Mouse (Mus musculus) ovary, postnatal 14 days (tissue): ENCODE measurements around the gene Car3.

Source experiments
- DNase-seq: peaks from one replicate; pipeline ENCODE4 v3.0.0; 2022; ENCODE audit warnings: low spot score

Gene Car3

DNA sequence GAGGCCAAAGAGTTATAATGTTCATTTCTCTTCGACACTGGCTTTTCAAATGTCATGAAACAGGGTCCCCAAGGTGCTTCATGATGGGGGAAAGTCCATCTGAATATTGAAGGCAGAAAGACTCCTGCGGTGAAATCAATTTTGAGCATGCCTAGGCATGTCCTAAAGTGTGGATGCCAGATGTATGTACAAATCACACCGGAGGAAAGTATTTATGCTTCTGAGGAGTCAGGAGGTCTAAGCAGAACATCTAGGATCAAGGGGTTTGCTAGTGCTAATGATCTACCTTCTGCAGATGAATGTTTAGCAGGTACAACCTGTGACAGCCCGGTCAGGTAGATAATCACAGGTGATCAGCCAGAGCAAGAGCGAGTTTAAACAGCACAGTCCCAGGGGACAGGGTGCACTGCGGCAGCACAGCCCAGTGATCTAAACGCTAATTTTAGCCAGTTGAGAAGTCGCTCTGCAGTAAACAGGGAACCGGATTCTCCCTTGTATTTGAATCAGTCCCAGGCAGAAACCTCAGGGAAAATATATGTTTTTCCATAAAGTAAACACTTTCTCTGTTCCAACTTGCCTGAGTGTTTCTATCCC lies 13.1 kb downstream of the Car3 start:
- no peak for DNase-seq

- no peak for DNase-seq
Measured at GRCm38 (mm10) chr3:14877251-14877909, 14.1 kb downstream of the Car3 start.

GRCm38 (mm10) chr3:14878749-14879223 lies 15.5 kb downstream of the Car3 start:
- no peak for DNase-seq

- no peak for DNase-seq
Measured at GRCm38 (mm10) chr3:14879293-14879692, 16.0 kb downstream of the Car3 start.

DNA sequence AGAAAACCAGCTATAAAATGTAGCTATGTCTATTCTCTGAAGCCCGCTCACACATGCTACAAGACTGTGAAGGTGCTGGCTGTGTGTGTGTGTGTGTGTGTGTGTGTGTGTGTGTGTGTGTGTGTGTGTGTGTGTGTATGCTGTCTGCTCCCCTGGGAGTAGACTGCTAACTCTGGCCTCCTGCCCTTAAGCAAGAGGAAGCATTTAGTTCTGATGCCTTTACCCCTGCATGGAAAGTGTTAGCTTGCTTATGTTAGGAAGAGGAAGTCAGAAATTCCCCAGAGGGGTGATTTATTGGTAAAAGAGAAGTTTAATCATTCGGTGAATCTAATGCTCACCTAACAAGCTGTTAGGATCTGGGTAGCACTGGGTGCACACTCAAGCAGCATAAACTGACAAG lies 17.0 kb downstream of the Car3 start:
- no peak for DNase-seq

- DNase-seq, result no peak
Measured at GRCm38 (mm10) chr3:14882005-14882404, 18.7 kb downstream of the Car3 start.

- no peak for DNase-seq
Measured at GRCm38 (mm10) chr3:14882756-14883155, 19.4 kb downstream of the Car3 start.

DNA sequence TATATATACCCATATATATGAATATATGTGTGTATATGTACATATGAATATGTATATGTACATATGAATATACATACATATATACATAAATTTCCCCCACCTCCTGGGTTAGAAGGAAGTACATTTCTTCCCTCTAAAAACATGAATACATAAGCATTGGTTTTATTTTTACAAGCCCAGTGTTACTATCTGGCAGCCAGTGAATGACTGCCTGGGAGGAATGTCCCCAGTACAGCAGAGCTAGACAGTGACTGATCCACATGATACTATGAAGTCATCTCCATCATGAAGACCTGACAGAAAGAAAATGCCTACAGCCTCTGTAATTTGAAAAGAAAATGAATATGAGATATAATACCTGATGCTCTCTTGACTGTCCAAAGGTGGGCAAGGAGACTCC lies 21.5 kb downstream of the Car3 start:
- no peak for DNase-seq

DNA sequence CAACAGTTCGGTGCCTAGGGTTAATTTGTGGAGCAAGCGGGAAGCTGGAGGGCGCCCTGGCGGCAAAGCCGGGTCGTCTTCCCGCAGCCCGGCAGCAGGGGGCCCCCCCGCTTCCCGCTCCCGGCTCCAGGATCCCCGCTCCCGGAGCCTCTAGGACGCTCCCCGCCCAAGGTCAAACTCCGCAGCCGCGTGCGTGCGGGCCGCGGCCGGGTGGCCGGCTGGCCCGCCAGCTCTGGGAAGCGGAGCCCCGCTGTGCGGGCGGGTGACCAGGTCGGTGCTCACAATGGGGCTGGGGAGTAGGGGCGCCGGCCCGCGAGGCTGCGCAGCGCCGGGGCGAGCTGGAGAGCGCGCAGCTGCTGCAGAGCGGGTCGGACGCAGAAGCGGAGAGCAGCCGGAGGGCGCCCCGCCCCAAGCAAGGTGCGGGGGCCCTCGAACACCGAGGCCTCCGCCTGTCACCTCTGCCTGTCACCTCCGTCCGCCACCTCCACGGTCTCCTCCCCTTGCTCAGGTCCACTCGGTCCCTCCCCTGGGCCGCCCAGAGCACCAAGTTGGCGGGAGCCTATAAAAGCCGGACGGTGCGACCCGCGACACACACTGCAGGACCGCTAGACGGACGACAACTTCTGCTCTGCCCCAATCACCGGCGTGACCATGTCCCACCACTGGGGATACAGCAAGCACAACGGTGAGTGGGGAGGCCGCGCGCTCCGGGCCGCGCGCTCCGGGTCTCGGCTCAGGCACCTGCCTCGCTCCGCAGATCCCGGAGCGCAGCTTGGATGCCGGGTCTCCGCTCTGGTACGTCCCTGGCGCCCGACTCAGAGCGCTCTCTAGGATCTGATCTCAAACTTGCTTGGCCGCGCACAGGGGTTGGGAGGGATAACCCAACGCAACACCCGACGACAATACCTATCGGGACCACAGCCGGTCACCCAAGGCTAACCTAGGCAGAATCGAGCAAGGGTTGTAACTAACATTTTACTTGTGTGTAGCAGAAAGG lies 23.1 kb downstream of the Car3 start, which contains the start of gene Car2:
Gene Car2 (plus strand): TSS at position 172 of the 997 bp plus-strand sequence.
- DNase-seq, result peak; percentile 64

GRCm38 (mm10) chr3:14887134-14887666 lies 23.9 kb downstream of the Car3 start:
- no peak for DNase-seq

GRCm38 (mm10) chr3:14887686-14888295 lies 24.5 kb downstream of the Car3 start:
- DNase-seq, result no peak

- no peak for DNase-seq
Measured at GRCm38 (mm10) chr3:14888549-14888948, 25.2 kb downstream of the Car3 start.

DNA sequence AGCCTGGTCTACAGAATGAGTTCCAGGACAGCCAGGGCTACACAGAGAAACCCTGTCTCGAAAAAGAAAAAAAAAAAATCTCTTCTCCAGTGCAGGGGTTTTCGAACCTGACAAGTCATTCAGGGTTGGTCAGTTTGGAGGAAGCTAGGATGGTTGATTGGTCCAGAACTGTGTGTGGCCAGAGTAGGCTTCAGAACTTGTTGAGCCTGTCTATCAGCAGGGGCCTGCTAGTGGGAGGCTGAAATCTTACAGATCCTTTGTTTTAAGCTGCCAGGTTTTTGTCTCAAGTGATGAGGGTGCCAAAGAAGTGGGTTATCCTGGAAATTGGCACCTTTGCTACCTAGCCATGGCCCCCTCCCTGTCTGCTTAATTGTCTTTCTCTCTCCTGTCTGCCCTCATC lies 25.8 kb downstream of the Car3 start:
- DNase-seq, result no peak

DNA sequence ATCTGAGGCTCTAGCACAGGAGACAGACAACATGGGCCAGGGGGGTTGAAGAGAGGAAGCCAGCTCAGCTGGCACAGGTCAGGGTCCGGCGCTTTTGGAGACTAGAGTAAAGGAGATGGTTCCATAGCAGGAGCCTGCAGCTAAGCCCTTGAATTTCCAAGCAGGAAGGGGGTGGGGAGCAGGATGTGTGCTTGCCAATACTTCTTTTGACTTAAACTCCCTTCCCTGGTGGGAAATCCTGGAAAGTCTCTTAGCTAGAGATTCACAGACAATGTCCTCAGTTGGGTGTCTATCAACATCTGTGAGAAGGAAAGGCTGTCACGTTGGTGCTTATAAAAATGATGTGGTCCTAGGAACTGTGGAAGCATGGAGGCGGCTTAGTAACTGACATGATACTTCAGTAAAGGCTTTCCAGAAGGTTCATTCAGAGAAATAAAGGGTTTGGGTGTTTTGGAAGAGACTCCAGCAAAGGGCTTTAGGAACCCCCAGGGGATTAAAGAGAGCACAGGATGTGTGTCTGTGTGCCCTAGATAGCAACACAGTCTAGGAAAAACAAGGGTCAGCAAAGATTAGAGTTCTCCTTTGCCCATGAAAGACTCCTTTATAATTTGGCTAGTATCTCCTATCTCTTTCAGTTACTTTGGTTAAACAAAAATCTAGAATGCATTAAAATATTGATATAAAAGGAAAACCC lies 26.6 kb downstream of the Car3 start:
- DNase-seq, result no peak

GRCm38 (mm10) chr3:14892991-14893390 lies 29.7 kb downstream of the Car3 start:
- DNase-seq, result no peak

DNA sequence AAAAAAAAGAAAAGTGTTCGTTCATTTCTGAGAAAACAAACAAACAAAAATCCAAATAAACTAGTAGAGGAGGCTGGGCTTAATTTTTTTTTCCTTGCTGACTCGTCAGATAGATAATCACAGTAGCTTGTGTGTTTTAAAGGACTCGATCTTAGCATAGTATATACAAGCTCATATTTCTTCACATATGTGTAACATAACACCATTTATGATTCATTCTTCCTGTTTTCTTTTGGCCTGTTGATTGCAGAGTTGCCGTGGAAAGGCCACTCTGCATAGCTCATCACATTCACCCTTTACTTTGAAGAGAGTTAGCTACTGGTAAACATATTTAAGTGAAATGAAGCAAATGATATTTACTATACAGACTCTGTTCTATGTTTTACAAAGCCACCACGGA lies 30.4 kb downstream of the Car3 start:
- no peak for DNase-seq

GRCm38 (mm10) chr3:14895333-14895732 lies 32.0 kb downstream of the Car3 start:
- no peak for DNase-seq

- no peak for DNase-seq
Measured at GRCm38 (mm10) chr3:14897770-14898169, 34.5 kb downstream of the Car3 start.

- DNase-seq, result no peak
Measured at GRCm38 (mm10) chr3:14903380-14903779, 40.1 kb downstream of the Car3 start.

DNA sequence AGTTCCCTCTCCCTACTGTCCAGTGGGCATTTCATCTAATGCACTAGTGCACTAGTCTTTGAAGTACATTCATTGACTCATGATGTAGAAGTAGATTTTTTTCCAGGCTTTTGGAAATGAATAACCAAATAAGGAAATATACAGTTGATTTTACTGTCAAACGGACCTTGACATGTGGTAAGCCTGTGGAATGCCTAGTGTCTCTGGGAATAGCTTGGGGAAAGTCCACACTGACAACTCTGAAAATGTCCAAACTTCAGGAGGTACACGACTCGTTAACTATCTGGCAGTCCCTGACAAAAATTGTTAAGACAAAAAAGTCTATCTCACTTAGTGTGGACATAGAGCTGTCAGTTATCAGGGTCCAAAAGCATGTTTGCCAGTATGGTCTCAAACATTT lies 40.9 kb downstream of the Car3 start:
- no peak for DNase-seq

- no peak for DNase-seq
Measured at GRCm38 (mm10) chr3:14907271-14907670, 44.0 kb downstream of the Car3 start.
